Mouse (Mus musculus) midbrain, embryonic 14.5 days (tissue): Measurements from ENCODE around the gene Tmem199. TPM values are rescaled to one million over a fixed set of nuclear protein-coding genes. Genes with fewer than 3 reads are reported as not detected.

ENCODE experiments used
- ATAC-seq: fragments of 200-750 bp; cut with Nextera tagmentation; 2 replicates; pipeline ENCODE4 v1.8.0; 2017; ENCODE audit warnings: moderate number of reproducible peaks, moderate library complexity; ENCODE audit not compliant: low FRiP score, low TSS enrichment
- DNase-seq: peaks from one replicate; pipeline ENCODE4 v3.0.0-alpha.2; 2015
- H3K27ac ChIP-seq: fragments of 300-500 bp; sonication (generic); replicated peaks from 2 replicates; pipeline ENCODE4 v1.5.1; 2014; ENCODE audit warnings: mild to moderate bottlenecking, low read depth, low read length, moderate library complexity
- H3K27me3 ChIP-seq: fragments of 300-500 bp; sonication (generic); 2 replicates; pipeline ENCODE4 v1.6.1; 2014; ENCODE audit warnings: low read length, control low read depth, mixed read lengths; ENCODE audit not compliant: control insufficient read depth, insufficient read depth
- H3K36me3 ChIP-seq: fragments of 300-500 bp; sonication (generic); 2 replicates; pipeline ENCODE4 v1.6.1; 2014; ENCODE audit warnings: low read length, control low read depth; ENCODE audit not compliant: control insufficient read depth, insufficient read depth
- H3K4me1 ChIP-seq: fragments of 300-500 bp; sonication (generic); 2 replicates; pipeline ENCODE4 v1.6.1; 2014; ENCODE audit warnings: mild to moderate bottlenecking, antibody characterized with exemption, low read length, control low read depth; ENCODE audit not compliant: control insufficient read depth, insufficient read depth
- H3K4me2 ChIP-seq: fragments of 300-500 bp; sonication (generic); 2 replicates; pipeline ENCODE4 v1.6.1; 2014; ENCODE audit warnings: mild to moderate bottlenecking, low read length, moderate library complexity
- H3K4me3 ChIP-seq: fragments of 300-500 bp; sonication (generic); replicated peaks from 2 replicates; pipeline ENCODE4 v1.5.1; 2014; ENCODE audit warnings: low read depth, low read length
- H3K9ac ChIP-seq: fragments of 300-500 bp; sonication (generic); replicated peaks from 2 replicates; pipeline ENCODE4 v1.6.1; 2014; ENCODE audit warnings: mild to moderate bottlenecking, low read length, moderate library complexity
- H3K9me3 ChIP-seq: fragments of 300-500 bp; sonication (generic); 2 replicates; pipeline ENCODE4 v1.6.1; 2016; ENCODE audit warnings: low read length, control low read depth, mixed read lengths; ENCODE audit not compliant: control insufficient read depth
- WGBS: fragments of 180-500 bp; shearing (Covaris S2); extraction: QIAGEN DNeasy Blood & Tissue Kit; methylation state at CpG from one replicate; pipeline ENCODE4 v1.1.7; 2014; 5-methylcytosine and 5-hydroxymethylcytosine counted together
- polyA plus RNA-seq: library from polyadenylated mRNA; unstranded; fragments of >200 nt; fragmentation: Nextera tagmentation; extraction: Ambion mirVana; gene quantifications from 2 replicates; pipeline ENCODE4 v1.2.1, GENCODE M21; 2014

Tmem199 gene
- polyA plus RNA-seq, 1 experiment from 2014 or later: 104 TPM

DNA sequence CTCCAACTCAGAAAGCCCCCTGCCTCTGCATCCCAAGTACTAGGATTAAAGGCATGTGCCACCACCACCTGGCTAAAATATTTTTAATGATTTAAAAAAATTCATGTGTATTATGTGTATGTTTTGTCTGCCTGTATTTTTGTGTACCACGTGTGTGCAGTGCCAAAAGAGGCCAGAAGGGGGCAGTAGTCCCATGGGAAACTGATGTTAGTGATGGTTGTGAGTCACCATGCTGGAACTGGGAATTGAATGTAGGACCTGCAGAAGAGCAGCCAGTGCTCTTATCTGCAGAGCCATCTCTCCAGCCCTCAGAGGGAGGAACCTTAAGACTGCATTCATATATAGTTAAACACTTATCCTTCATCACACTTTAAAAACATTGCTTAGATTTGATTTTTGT is 50.1 kb downstream of the Tmem199 start:
- Histone ChIP-seq H3K4me2 (no peak overlapping the region), H3K27me3 (no peaks in the 10 kb centered on the region), H3K4me1 (peaks cover 12% of the 10 kb centered on the region), H3K9me3 (no peaks in the 10 kb centered on the region; the same call in 1 of the 2 replicates), H3K27ac (no peak overlapping the region), H3K4me3 (no peak overlapping the region), H3K9ac (no peak overlapping the region), H3K36me3 (no peaks in the 10 kb centered on the region)
- WGBS: 78% methylated on average over 1 of the region's 1 CpGs
- DNase-seq (no peak), ATAC-seq (no peak)

DNA sequence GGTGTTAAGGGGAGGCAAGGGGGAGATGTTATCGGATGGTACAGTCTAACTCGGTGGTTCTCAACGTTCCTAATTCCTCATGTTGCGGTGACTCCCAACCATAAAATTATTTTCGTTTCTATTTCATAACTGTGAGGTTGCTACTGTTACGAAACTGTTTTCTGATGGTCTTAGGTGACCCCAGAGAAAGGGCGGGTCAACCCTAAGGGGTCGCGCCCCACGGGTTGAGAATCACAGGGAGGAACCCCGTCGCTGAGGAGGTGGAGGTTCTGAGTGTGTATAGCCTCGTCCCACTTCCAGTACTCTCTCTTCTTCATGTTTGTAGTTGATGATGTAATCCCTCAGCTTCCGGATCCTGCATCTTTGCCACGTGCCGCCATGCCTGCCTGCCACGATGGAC is 53.2 kb downstream of the Tmem199 start:
- WGBS: 85% methylated on average over 17 of the region's 17 CpGs
- ATAC-seq: no peak
- H3K4me1 ChIP-seq: no peaks in the 10 kb centered on the region

More for the DNA sequence above, 53.2 kb downstream of the Tmem199 start:
- H3K27me3 ChIP-seq: no peaks in the 10 kb centered on the region
- no peak overlapping the region for H3K9ac ChIP-seq
- no peak overlapping the region for H3K4me2 ChIP-seq
- DNase-seq: no peak
- H3K4me3 ChIP-seq: no peak overlapping the region
- no peak overlapping the region for H3K27ac ChIP-seq
- H3K9me3 ChIP-seq: no peaks in the 10 kb centered on the region; the same call in 1 of the 2 replicates
- no peaks in the 10 kb centered on the region for H3K36me3 ChIP-seq

Other genes with a start within 250 kb of the Tmem199 start
- gene BC030499, start 221.3 kb downstream of the Tmem199 start, polyA plus RNA-seq: 0.15 and 0.34 TPM in 2 replicates
- 5.8 and 8.7 TPM in 2 replicates for gene Spag5, start 210.6 kb downstream of the Tmem199 start, polyA plus RNA-seq
- 71.2 and 89.5 TPM in 2 replicates for gene Aldoc, start 189.2 kb downstream of the Tmem199 start, polyA plus RNA-seq
- 54.7 and 63.6 TPM in 2 replicates for gene Pigs, start 183.8 kb downstream of the Tmem199 start, polyA plus RNA-seq
- gene Unc119, start 168.7 kb downstream of the Tmem199 start, polyA plus RNA-seq: 78.3 and 98.1 TPM in 2 replicates
- not detected in 2 replicates for gene Foxn1, start 125.6 kb downstream of the Tmem199 start, polyA plus RNA-seq
- gene Slc13a2, start 90.0 kb downstream of the Tmem199 start, polyA plus RNA-seq: not detected in 2 replicates
- gene Slc46a1, start 46.5 kb downstream of the Tmem199 start, polyA plus RNA-seq: 21.4 and 22.7 TPM in 2 replicates
- 49.7 and 55.6 TPM in 2 replicates for gene Sarm1, start 14.4 kb downstream of the Tmem199 start, polyA plus RNA-seq
- 40.0 and 134 TPM in 2 replicates for gene Vtn, start 13.1 kb downstream of the Tmem199 start, polyA plus RNA-seq
- not detected in 2 replicates for gene Sebox, start 8.7 kb downstream of the Tmem199 start, polyA plus RNA-seq
- 165 and 171 TPM in 2 replicates for gene Poldip2, start within 50 bp of the Tmem199 start, polyA plus RNA-seq
- 51.7 and 58.4 TPM in 2 replicates for gene Tnfaip1, start 24.2 kb upstream of the Tmem199 start, polyA plus RNA-seq
- 133 and 135 TPM in 2 replicates for gene Ift20, start 24.2 kb upstream of the Tmem199 start, polyA plus RNA-seq
- 32.0 and 32.8 TPM in 2 replicates for gene Tmem97, start 38.6 kb upstream of the Tmem199 start, polyA plus RNA-seq
- 30.0 and 35.7 TPM in 2 replicates for gene Nlk, start 185.2 kb upstream of the Tmem199 start, polyA plus RNA-seq
- gene Ccnq, start 239.6 kb upstream of the Tmem199 start, polyA plus RNA-seq: 34.9 and 35.2 TPM in 2 replicates